Mouse (Mus musculus): ENCODE data around the gene Snrpb2. TPM values are rescaled to one million over a fixed set of nuclear protein-coding genes. Genes with fewer than 3 reads are reported as not detected.

The Snrpb2 gene
- total RNA-seq, 2 experiments from 2014 or later: 17.4 to 19.3 TPM

GRCm38 (mm10) chr2:143093726-143094125, 30.9 kb downstream of the Snrpb2 start:
- DNase-seq: peak; percentile 46 to 63

- no peak for DNase-seq
Observed at GRCm38 (mm10) chr2:143094761-143095160, 31.9 kb downstream of the Snrpb2 start.

GRCm38 (mm10) chr2:143097170-143097569, 34.3 kb downstream of the Snrpb2 start:
- no peak for DNase-seq

- peak in 1 of 2 experiments; percentile 9 for DNase-seq
Observed at GRCm38 (mm10) chr2:143113859-143114258, 51.0 kb downstream of the Snrpb2 start.

DNA sequence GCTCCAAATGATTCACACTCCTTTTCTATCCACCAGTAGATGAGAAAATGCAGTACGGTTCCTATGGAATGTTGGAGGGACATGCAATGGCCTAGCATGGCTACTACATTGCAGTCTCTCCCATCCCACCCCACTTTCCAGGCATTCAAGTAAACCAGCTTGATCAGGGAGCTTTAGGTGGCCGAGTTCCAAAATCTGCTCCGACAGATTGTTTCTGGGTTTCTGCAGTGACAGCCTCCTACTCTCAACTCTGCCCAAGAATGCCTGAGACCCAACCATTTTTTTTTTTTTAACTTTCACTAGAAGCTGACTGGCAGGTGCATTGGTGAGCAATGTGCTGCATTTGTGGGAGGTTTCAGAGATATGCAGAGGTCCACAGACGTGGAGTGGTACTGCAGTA, 51.9 kb downstream of the Snrpb2 start:
- no peak for DNase-seq

DNA sequence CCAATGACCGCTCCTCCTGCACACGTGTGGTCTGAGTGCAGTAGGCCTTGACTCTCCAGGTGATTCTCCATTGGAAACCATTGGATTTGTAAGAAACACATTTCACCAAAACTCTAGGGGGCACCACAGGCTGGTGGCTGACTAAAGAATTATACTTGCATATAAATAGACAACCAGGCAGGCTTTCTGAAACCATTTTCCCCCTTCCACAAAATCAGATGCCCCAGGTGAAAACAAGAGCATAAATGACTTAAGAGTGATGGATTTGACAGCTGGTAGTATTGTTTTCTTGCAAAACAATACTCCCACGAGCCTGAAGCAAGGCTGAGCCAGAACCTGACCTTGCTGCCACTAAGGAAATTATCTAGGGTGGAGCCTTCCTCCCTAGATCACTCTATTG, 54.6 kb downstream of the Snrpb2 start:
- DNase-seq: peak; percentile 7 to 27

DNA sequence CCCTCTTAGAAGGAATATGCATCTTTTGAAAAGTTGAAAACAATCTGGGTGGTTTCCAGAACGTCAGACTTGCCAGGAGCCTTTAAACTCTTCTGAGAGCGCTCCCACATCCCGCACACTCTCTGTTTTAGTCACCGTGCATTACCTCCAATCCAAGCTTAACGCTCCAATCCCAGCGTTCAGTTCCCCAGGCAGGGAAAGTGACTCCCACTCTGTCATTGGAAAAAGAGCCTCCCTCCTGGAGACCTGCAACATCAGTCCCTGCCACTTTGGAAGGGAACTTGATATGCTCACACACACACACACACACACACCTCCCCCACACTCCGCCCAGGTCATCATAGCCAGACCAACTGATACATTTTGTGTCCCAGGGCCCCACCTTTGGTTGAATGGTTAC, 55.4 kb downstream of the Snrpb2 start:
- no peak for DNase-seq

Other genes with a start within 250 kb of the Snrpb2 start
- 10 to 100 TPM; 35.6 to 36.6 TPM for gene Kif16b, start 161.5 kb upstream of the Snrpb2 start, total RNA-seq (2021)
- gene Otor, start 15.4 kb downstream of the Snrpb2 start, total RNA-seq (2021): not detected